Mouse (Mus musculus) liver, embryonic 14.5 days (tissue): ENCODE data around the gene Fam189b. TPM values are rescaled to one million over a fixed set of nuclear protein-coding genes. Genes with fewer than 3 reads are reported as not detected.

ENCODE experiments used
- ATAC-seq: fragments of 200-750 bp; cut with Nextera tagmentation; 2 replicates; pipeline ENCODE4 v1.8.0; 2017; ENCODE audit warnings: moderate number of reproducible peaks, mild to moderate bottlenecking, moderate library complexity; ENCODE audit not compliant: insufficient read depth
- DNase-seq, 3 experiments: peaks; one replicate each; pipeline ENCODE4 v3.0.0-alpha.2; 2012 to 2013; ENCODE audit warnings: low read depth in 3 of 3, low spot score in 3 of 3
- H3K27ac ChIP-seq: fragments of 300-500 bp; sonication (generic); 2 replicates; pipeline ENCODE4 v1.5.1; 2014; ENCODE audit warnings: moderate library complexity, mild to moderate bottlenecking, control low read depth, inconsistent platforms
- H3K27me3 ChIP-seq: fragments of 300-500 bp; sonication (generic); 2 replicates; pipeline ENCODE4 v1.6.1; 2014; ENCODE audit warnings: mild to moderate bottlenecking, low read length, moderate library complexity; ENCODE audit not compliant: control insufficient read depth, insufficient read depth
- H3K36me3 ChIP-seq: fragments of 300-500 bp; sonication (generic); replicated peaks from 2 replicates; pipeline ENCODE4 v1.6.1; 2014; ENCODE audit warnings: low read depth; ENCODE audit not compliant: control insufficient read depth, insufficient read depth
- H3K4me1 ChIP-seq, 2 experiments: fragments of 200-500 bp in 1 of 2; fragments of 300-500 bp in 1 of 2; sonication (generic) in 1 of 2; replicated peaks; 2 replicates each; pipeline ENCODE4 v1.6.1; 2012 to 2014; ENCODE audit warnings: antibody characterized with exemption in 1 of 2, inconsistent platforms in 1 of 2, low read length in 1 of 2; ENCODE audit not compliant: control insufficient read depth in 2 of 2, insufficient read depth in 2 of 2
- H3K4me2 ChIP-seq: fragments of 300-500 bp; sonication (generic); 2 replicates; pipeline ENCODE4 v1.6.1; 2014; ENCODE audit warnings: low read depth, mild to moderate bottlenecking, control low read depth, moderate library complexity
- H3K4me3 ChIP-seq, 2 experiments: fragments of 200-500 bp in 1 of 2; fragments of 300-500 bp in 1 of 2; sonication (generic) in 1 of 2; 2 replicates each; pipeline ENCODE4 v1.5.1; 2012 to 2014; ENCODE audit warnings: low read depth in 2 of 2, low read length in 2 of 2, mild to moderate bottlenecking in 2 of 2, control low read depth in 1 of 2, inconsistent platforms in 1 of 2, moderate library complexity in 1 of 2; ENCODE audit not compliant: insufficient read depth in 1 of 2
- H3K9ac ChIP-seq: fragments of 300-500 bp; sonication (generic); replicated peaks from 2 replicates; pipeline ENCODE4 v1.6.1; 2014; ENCODE audit warnings: mild to moderate bottlenecking, control low read depth, moderate library complexity
- H3K9me3 ChIP-seq: fragments of 300-500 bp; sonication (generic); 2 replicates; pipeline ENCODE4 v1.6.1; 2016; ENCODE audit warnings: low read length, mixed read lengths; ENCODE audit not compliant: control insufficient read depth
- CTCF ChIP-seq: IDR thresholded peaks from 2 replicates; pipeline ENCODE4 v1.5.1; 2016; ENCODE audit warnings: antibody characterized with exemption, low read depth, control low read depth
- EP300 ChIP-seq: IDR thresholded peaks from 2 replicates; pipeline ENCODE4 v1.6.1; 2016; ENCODE audit warnings: antibody characterized with exemption, low read depth
- WGBS: fragments of 180-500 bp; shearing (Covaris S2); extraction: QIAGEN DNeasy Blood & Tissue Kit; methylation state at CpG from one replicate; pipeline ENCODE4 v1.1.7; 2014; ENCODE audit not compliant: insufficient replicate concordance; 5-methylcytosine and 5-hydroxymethylcytosine counted together
- polyA plus RNA-seq, 2 experiments: library from polyadenylated mRNA; depleted of rRNA in 1 of 2; stranded (reverse) in 1 of 2; unstranded in 1 of 2; fragments of >200 nt; fragmentation: Nextera tagmentation in 1 of 2; extraction: Ambion mirVana in 1 of 2; gene quantifications; 2 replicates each; pipeline versions ENCODE4 v1.2.1 to v1.2.3; 2012 to 2014

Gene Fam189b
- polyA plus RNA-seq, 2 experiments = 1.7 to 3.6 TPM

DNA sequence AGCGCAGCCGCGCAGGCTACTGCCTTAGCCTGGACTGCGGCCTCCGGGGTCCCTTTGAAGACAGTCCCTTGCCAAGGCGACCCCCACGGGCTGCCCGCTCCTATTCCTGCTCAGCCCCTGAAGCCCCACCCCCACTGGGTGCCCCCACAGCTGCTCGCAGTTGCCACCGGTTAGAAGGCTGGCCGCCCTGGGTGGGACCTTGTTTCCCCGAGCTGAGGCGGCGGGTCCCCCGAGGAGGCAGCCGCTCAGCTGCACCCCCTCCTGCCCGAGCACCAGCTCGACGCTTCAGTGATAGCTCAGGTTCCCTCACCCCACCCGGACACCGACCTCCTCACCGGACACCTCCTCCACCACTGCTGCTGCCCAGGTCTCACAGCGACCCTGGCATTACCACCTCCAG is 4.3 kb downstream of the Fam189b start:
- no peak for ATAC-seq
- WGBS = 48% methylated on average over 23 of the region's 23 CpGs
- no peak for TF ChIP-seq CTCF
- no peak for TF ChIP-seq EP300

GRCm38 (mm10) chr3:89187690-89188477 is 4.9 kb downstream of the Fam189b start:
- DNase-seq (no peak), ATAC-seq (no peak)
- H3K27ac ChIP-seq = no peak overlapping the region
- H3K4me3 ChIP-seq = no peak overlapping the region
- no peak overlapping the region for H3K4me2 ChIP-seq
- H3K9me3 ChIP-seq = no peaks in the 10 kb centered on the region
- H3K9ac ChIP-seq = no peak overlapping the region
- no peaks in the 10 kb centered on the region for H3K36me3 ChIP-seq
- no peak for TF ChIP-seq EP300
- no peak for TF ChIP-seq CTCF
- 0 out of 4 replicates have a peak, but pooled peaks cover 0 to 2% of the 10 kb centered on the region in 2 experiments for H3K4me1 ChIP-seq
- WGBS = 56% methylated on average over 18 of the region's 18 CpGs
- H3K27me3 ChIP-seq = no peaks in the 10 kb centered on the region

More for the DNA sequence above, 4.3 kb downstream of the Fam189b start:
- Histone ChIP-seq H3K27ac (no peak overlapping the region), H3K4me1 (peaks cover 6% of the 10 kb centered on the region in 2 experiments; a peak in 2 of 4 replicates), H3K9ac (no peak overlapping the region), H3K9me3 (no peaks in the 10 kb centered on the region), H3K36me3 (peaks cover 4% of the 10 kb centered on the region), H3K4me3 (no peak overlapping the region), H3K27me3 (no peaks in the 10 kb centered on the region), H3K4me2 (no peak overlapping the region)
- DNase-seq = no peak

DNA sequence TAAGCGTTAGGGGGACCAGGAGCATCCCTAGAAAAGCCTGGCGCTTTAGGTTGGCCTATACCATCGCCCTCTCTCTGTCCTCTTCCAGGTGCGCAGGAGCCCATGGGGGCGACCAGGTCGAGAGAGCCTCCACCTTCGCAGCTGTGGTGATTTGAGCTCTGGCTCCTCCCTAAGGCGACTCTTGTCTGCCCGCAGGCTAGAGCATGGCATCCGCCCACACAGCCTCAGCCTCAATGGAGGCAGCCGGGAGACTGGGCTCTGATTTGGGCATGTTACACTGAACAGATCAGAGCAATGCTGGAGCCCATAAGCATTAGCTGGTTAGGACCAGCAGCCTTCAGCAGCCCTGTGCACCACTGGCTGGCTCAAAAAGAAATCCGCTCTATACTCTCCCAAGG is 5.5 kb downstream of the Fam189b start:
- 0 out of 4 replicates have a peak, but pooled peaks cover 0 to 2% of the 10 kb centered on the region in 2 experiments for H3K4me1 ChIP-seq
- no peak for TF ChIP-seq CTCF
- H3K9me3 ChIP-seq = no peaks in the 10 kb centered on the region
- no peak overlapping the region for H3K9ac ChIP-seq
- H3K27ac ChIP-seq = no peak overlapping the region
- DNase-seq (no peak), ATAC-seq (no peak)
- no peak overlapping the region for H3K4me2 ChIP-seq
- no peak overlapping the region for H3K4me3 ChIP-seq
- H3K36me3 ChIP-seq = no peaks in the 10 kb centered on the region
- whole genome bisulfite sequencing = 72% methylated on average over 12 of the region's 12 CpGs
- H3K27me3 ChIP-seq = no peaks in the 10 kb centered on the region

DNA sequence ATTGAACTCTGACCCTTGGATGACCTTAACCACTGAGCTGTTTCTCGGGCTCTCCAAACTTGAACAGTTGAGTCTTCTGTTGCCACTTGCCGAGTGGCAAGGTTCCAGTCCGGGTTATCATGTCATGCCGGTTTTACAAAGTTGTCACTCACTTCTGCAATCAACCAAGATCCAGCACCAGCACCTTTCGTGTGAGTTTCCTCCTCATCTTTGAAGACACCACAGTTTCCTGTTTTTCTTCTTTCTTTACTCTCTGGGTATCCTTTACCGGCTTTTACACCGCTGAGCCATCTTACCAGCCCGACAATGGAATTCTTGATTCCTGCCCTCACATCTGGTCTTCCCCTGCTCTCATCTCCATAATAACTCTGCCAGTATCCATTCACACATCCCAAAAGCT is 7.5 kb downstream of the Fam189b start:
- Histone ChIP-seq H3K4me1 (peaks cover 0 to 2% of the 10 kb centered on the region in 2 experiments; a peak in 2 of 4 replicates), H3K9me3 (no peaks in the 10 kb centered on the region), H3K9ac (no peak overlapping the region), H3K27me3 (no peaks in the 10 kb centered on the region), H3K36me3 (no peaks in the 10 kb centered on the region), H3K27ac (no peak overlapping the region), H3K4me3 (no peak overlapping the region), H3K4me2 (no peak overlapping the region)
- no peak for ATAC-seq
- no peak for DNase-seq
- TF ChIP-seq EP300 (no peak), CTCF (no peak)
- 14% methylated on average over 8 of the region's 8 CpGs for WGBS

- TF ChIP-seq EP300 (no peak), CTCF (peak; percentile 17; the same call in 1 of the 2 replicates)
- 21% methylated on average over 1 of the region's 1 CpGs for WGBS
- no peak overlapping the region for H3K27ac ChIP-seq
- DNase-seq (no peak), ATAC-seq (no peak)
- H3K36me3 ChIP-seq = no peaks in the 10 kb centered on the region
- peaks cover 6 to 13% of the 10 kb centered on the region in 2 experiments for H3K4me1 ChIP-seq
- no peak overlapping the region for H3K4me2 ChIP-seq
- H3K4me3 ChIP-seq = no peak overlapping the region
- H3K27me3 ChIP-seq = no peaks in the 10 kb centered on the region
- H3K9me3 ChIP-seq = no peaks in the 10 kb centered on the region
- H3K9ac ChIP-seq = no peak overlapping the region
These were observed 10.4 kb downstream of the Fam189b start for GRCm38 (mm10) chr3:89193351-89193750.
